Mouse (Mus musculus) ES-E14 (cell line): ENCODE results near the gene Spty2d1.

Experiments
- MAFK ChIP-seq: IDR thresholded peaks from 2 replicates; pipeline ENCODE4 v1.6.1; 2014; ENCODE audit warnings: mild to moderate bottlenecking, low read depth, low read length, inconsistent platforms; ENCODE audit not compliant: insufficient read depth
- ZC3H11A ChIP-seq: IDR thresholded peaks from 2 replicates; pipeline ENCODE4 v1.6.1; 2012; ENCODE audit warnings: low read depth, mild to moderate bottlenecking, inconsistent platforms, low read length, borderline replicate concordance

GRCm38 (mm10) chr7:47016602-47017001, 8.4 kb upstream of the Spty2d1 start:
- TF ChIP-seq MAFK (no peak), ZC3H11A (no peak)
